Mouse (Mus musculus) cerebral cortex, adult 2 months (tissue): ENCODE data around the gene Tagln.

Experiments
- WGBS: fragments of 180-500 bp; shearing (Covaris S2); methylation state at CpG from one replicate; pipeline ENCODE4 v1.1.7; 2018; 5-methylcytosine and 5-hydroxymethylcytosine counted together

Gene Tagln

GRCm38 (mm10) chr9:45935628-45936210 is at the start of gene Tagln:
TSS of gene Tagln (minus strand) at chr9:45936058.
- WGBS: 20% methylated on average over 21 of the region's 21 CpGs

GRCm38 (mm10) chr9:45985229-45985567 is 49.3 kb upstream of the Tagln start:
- under 1% methylated on average over 4 of the region's 4 CpGs for WGBS

DNA sequence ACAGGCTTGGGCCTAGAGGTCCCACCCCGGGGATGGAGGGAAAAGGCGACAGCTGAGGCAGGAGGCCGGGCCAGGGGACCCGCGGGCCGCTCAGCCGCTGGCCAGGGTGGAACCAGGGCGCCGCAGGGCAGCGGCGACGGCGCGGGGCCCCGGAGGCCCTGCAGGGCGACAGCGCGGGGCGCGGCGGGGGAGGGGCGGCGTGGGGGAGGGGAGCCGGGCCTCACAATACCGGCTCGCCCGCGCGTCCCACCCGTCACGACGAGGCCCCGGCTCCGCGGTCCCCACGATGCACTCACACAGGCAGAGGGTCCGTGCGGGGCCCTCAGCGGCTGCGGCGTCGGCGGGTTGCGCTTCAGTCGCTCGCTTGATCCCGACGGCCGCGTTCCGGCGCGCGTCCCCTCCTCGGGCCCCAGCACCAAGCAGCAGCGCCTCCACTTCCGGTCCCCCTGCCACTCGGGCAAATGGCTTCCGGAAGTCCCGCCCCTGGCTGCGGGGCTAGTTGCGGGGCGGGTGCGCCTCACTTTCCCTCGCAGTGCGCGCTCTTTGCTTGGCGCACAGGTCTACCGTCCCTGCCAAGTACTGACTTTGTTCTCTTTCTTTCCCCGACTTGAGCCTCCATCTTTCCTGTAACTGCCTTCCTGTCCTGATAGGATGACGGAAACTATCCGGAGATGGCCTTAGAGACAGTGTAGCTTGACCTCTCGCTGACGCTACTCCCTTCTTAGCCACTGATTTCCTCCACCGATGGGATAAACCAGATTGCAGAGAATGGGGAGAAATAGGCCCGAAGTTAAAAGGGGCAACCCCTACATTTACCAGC is 48.8 kb upstream of the Tagln start:
- under 1% methylated on average over 57 of the region's 76 CpGs for WGBS

DNA sequence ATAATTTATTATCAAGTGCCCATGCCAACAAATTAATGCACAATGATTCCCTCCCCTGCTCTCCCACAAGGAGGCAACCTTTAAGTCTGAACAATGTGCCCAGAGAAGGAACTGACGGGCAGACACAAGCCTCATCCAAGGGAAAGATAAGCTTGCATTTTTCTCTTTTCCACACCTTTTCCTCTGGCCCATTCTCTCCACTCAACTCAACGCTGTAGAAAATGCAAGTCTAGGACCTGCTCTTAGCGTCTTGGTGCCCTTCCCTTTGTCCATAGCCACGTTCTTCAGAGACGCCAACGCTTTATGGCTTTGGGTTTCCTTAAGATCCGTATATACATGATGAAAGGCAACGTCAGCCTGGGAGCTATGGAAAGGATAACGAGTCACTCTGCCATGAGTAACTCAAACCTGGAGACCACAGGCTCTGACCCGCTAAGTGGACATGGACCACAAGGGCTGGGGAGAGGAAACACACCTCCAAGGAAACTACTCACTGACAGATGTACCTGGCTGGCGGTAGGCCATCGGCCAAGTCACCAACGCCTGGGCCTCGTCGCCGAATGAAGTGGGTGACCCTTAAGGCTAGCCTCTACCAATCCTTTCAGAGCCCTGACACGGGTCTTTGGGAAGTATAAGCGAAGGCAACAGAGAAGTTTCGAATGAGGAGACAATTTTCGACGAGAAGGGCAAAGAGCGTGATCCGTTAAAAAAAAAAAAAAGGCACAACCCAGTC is 48.0 kb upstream of the Tagln start:
- under 1% methylated on average over 23 of the region's 23 CpGs for WGBS

DNA sequence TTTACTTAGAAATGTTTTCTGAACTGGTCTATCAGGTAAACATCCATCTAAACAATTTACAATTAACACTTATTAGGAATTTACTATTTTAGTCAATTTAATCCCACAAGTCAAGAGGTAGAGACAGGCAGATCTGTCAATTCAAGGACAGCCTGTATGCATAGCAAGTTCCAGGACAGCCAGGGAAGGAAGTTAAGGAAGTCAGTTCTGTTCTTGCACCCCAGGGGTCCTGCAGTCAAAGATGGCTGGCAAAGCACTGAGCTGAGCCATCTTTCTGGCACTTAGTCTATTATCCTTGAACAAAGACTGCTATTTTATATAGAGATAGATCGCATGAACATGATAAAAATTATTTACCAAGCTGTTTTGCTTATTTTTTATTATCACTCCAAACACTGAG is 44.8 kb upstream of the Tagln start:
- 69% methylated on average over 1 of the region's 1 CpGs for WGBS

DNA sequence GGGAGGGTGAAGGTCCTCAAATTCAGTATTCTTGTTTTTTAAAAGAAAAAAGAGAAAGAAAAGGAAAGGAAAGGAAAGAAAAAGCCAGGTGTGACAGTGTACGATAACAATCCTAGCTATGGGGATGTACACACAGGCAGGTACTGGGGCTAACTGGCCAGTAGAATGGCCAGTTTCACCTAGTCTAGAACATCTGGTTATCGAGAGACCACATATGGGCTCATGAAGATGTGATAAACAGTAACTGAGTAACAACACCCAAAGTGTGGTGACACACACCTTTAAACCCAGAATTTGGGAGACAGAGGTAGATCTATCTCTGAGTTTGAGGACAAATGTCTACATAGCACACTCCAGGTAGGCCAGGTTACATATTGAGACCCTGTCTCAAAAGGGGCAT is 43.9 kb upstream of the Tagln start:
- WGBS: 91% methylated on average over 2 of the region's 2 CpGs

GRCm38 (mm10) chr9:45976884-45977283 is 41.0 kb upstream of the Tagln start:
- 57% methylated on average over 2 of the region's 2 CpGs for WGBS

- 86% methylated on average over 6 of the region's 6 CpGs for WGBS
These were observed 27.7 kb upstream of the Tagln start for GRCm38 (mm10) chr9:45963577-45963976.

DNA sequence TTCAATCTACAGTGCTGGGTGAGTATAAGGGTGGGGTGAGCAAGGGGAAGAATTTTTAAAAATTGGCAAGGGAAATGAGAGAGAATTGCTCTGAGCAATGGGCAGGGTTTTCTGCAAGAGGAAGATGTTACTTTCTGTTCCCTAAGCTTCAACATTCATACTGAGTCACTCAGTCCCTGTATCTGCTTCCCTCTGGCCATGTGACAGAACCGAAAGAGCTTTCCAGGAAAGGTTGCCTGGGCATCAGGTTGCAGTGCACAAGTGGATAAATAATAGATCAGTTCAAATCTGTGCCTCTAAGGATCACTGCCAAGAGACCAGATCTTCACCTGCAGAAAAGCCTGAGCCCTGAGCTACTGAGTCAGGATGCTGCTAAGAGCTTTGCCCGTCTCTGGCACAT is 26.0 kb upstream of the Tagln start:
- WGBS: 47% methylated on average over 2 of the region's 2 CpGs

GRCm38 (mm10) chr9:45959661-45960060 is 23.8 kb upstream of the Tagln start:
- WGBS: 82% methylated on average over 7 of the region's 7 CpGs

DNA sequence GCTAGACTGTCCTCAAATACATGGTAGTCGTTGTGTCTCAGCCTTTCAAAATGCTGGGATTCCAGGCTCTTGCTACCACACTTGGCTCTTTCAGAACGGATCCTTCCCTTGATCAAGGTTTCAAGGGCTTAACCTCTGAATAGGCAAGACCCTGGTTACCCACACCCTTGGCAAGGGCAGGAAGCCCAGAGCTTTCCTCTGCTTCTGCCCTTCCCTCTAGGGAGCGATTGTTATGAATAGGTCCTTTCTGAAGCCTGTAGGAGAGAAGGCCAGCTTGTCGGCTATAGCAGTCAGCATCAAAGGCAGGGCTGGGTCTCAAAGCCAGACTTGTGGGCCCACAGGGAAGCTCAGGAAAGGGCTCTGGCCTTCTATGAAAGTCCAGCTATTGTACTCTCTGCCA is 23.0 kb upstream of the Tagln start:
- WGBS: 36% methylated on average over 4 of the region's 4 CpGs

- 47% methylated on average over 7 of the region's 7 CpGs for WGBS
These were observed 22.3 kb upstream of the Tagln start for GRCm38 (mm10) chr9:45958023-45958670.

GRCm38 (mm10) chr9:45955107-45955963 is 19.5 kb upstream of the Tagln start, which contains the start of gene Sidt2:
TSS of gene Sidt2 (minus strand) at chr9:45955258.
- WGBS: under 1% methylated on average over 48 of the region's 48 CpGs

DNA sequence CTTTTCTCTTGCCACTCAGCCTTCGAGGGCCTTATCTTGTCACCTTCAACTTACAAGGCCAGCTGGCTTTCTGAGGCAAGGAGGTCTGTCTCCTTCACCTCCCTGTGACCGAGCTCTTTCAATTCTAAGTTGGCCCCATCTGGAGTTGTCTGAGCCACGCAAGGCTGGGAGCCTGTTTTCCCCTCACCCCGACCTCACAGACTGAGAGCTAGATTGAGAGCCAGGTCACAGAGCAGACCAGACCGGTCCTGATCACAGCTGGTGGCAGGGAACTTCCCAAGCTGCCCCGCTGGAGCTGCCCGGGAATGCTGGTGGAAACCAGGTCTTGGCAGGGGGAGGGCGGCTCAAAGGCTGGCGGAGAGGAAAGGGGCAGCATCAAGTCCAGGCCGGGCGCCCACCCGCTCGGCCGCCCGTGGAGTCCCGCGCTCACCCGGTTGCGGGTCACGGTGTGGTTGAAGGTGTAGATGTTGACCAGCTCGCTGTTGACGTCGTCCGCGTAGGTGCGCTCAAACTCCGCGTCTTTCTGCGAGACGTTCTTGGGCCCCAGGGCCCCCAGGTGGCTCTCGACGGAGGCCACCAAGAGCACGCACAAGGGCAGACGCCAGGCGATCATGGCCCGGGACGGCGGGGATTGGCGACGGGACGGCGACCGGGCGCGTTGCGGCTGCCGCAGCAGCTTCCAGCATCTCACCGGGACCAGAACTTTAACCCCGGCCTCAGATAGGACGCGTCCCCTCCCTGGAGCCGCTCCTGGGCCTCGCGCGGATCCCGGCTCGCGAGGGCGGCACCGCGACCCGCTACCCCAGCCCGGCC is 18.6 kb upstream of the Tagln start:
- WGBS: under 1% methylated on average over 63 of the region's 63 CpGs

DNA sequence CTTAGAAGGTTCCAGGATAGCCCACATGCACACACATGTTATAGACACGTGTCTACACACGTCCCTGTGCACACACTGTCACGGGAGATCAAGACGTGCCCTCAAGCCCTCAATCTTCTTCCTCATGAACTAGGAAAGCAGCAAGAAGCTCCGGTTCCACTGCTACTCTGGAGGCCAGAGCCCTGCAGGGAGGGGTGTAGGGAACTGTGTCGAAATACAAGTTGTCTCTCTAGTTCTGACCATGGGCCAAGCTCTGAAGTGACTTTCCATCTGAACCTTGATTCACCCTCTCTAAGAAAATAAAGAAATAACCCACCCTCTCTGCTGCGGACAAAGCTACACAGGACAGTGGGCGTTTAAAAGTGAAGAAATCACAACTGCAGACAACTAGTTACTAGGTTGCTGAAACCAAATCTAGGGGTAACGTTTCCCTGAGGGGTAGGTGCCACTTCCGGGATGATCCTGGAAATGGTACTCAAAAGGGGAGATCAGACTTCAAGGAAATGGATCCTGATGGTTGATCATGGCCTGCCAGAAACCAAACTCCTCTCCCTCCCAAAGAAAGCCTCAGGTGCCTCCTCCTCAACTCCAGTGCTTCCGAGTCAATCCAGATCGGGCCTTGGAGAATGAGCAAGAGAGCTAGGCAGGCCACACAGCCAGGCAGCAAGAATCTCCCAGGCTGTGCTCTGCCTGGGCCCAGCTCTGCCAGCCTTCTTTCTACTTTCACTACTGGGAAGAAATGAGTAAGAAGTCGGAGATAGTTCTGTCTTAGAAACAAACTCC is 17.8 kb upstream of the Tagln start:
- 46% methylated on average over 13 of the region's 13 CpGs for WGBS

DNA sequence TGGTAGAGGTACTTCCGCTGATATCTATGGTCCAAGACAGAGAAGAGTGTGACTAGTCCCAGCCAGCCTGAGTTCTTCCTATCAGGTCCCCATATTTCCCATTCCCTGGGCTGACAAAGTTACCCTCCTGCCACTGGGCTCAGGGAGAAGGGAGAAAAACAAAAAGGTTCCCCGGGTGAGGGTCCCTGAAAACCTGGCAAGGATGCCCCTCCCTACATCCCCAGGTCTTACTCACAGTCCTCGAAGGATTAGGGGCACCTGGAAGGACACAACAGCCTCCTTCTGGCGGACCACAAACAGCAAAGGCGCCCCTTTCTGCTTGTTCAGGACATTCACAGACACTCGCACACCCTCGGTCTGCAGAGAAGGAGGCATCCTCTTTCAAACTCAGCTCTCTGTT is 17.0 kb upstream of the Tagln start:
- 71% methylated on average over 7 of the region's 7 CpGs for WGBS

- WGBS: 93% methylated on average over 4 of the region's 4 CpGs
These were observed 16.2 kb upstream of the Tagln start for GRCm38 (mm10) chr9:45952057-45952456.

DNA sequence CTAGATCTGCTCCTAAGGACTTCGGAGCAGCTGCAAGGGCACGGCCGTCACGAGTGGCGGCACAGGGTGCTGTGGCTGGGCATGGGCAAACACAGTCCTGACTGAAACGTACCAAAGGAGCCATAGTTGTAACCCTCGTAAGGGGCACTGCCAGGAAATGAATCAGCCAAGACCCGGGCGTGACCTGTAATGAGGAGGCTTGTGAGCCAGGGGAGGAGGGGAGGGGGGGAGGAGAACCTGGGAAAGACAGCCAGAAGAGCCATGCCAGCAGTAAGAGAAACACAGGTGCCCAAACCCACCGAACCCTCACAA is 11.0 kb upstream of the Tagln start:
- WGBS: 89% methylated on average over 10 of the region's 10 CpGs

DNA sequence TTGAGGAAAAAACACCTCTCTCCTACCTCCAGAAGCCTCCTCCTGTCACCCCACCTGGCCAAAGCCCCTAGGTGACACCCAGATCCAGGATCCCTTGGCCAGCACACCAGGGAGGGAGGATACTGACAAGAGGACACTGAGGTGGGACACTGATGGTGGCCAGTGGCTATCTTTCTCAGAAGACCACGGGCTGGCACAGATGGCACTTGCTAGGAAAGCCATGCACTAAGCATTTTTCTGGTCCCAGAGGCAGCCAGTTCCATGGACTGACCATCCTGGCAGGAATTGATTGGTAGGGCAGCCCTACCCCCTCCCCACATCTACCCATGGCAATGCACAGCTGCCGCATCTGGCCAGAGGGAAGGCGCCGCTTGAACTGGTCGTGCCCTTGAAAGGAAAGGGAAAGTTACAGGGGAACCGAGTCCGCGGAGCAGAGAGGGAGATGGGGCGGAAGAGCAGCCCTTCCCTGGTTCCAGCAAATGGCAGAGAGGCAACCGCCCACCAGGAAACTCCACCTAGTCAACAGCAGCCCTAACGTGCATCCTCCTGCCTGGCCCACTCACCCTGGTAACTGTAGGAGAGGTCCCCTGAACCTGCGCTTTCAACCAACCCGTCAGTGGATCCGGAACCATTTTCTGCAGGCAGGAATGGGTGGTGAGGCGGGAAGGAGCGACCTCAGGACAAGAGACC is 10.5 kb upstream of the Tagln start:
- WGBS: 90% methylated on average over 16 of the region's 16 CpGs
